Mouse (Mus musculus) heart, embryonic 13.5 days (tissue): Measurements from ENCODE around the gene Ptprk. TPM values are rescaled to one million over a fixed set of nuclear protein-coding genes. Genes with fewer than 3 reads are reported as not detected.

Source experiments
- ATAC-seq: fragments of 200-750 bp; cut with Nextera tagmentation; 2 replicates; pipeline ENCODE4 v1.8.0; 2017; ENCODE audit warnings: moderate TSS enrichment; ENCODE audit not compliant: insufficient number of reproducible peaks, low FRiP score, low TSS enrichment; ENCODE audit errors: extremely low read depth
- H3K27ac ChIP-seq: fragments of 300-500 bp; sonication (generic); replicated peaks from 2 replicates; pipeline ENCODE4 v1.5.1; 2015; ENCODE audit warnings: moderate library complexity, mild to moderate bottlenecking, inconsistent platforms
- H3K27me3 ChIP-seq: fragments of 300-500 bp; sonication (generic); replicated peaks from 2 replicates; pipeline ENCODE4 v1.6.1; 2015; ENCODE audit warnings: mild to moderate bottlenecking, inconsistent platforms
- H3K36me3 ChIP-seq: fragments of 300-500 bp; sonication (generic); 2 replicates; pipeline ENCODE4 v1.6.1; 2015; ENCODE audit warnings: mild to moderate bottlenecking, inconsistent platforms
- H3K4me1 ChIP-seq: fragments of 300-500 bp; sonication (generic); 2 replicates; pipeline ENCODE4 v1.6.1; 2015; ENCODE audit warnings: inconsistent platforms
- H3K4me2 ChIP-seq: fragments of 300-500 bp; sonication (generic); 2 replicates; pipeline ENCODE4 v1.6.1; 2015; ENCODE audit warnings: inconsistent platforms, mild to moderate bottlenecking, moderate library complexity
- H3K4me3 ChIP-seq: fragments of 300-500 bp; sonication (generic); 2 replicates; pipeline ENCODE4 v1.5.1; 2015; ENCODE audit warnings: moderate library complexity, mild to moderate bottlenecking, inconsistent platforms
- H3K9ac ChIP-seq: fragments of 300-500 bp; sonication (generic); 2 replicates; pipeline ENCODE4 v1.6.1; 2015; ENCODE audit warnings: inconsistent platforms, mild to moderate bottlenecking, moderate library complexity
- H3K9me3 ChIP-seq: fragments of 300-500 bp; sonication (generic); 2 replicates; pipeline ENCODE4 v1.6.1; 2016; ENCODE audit warnings: inconsistent platforms
- WGBS: fragments of 180-500 bp; shearing (Covaris S2); methylation state at CpG from one replicate; pipeline ENCODE4 v1.1.7; 2015; ENCODE audit warnings: mixed read lengths; 5-methylcytosine and 5-hydroxymethylcytosine counted together
- polyA plus RNA-seq: library from polyadenylated mRNA; unstranded; fragments of >200 nt; fragmentation: Nextera tagmentation; extraction: Ambion mirVana; gene quantifications from 2 replicates; pipeline ENCODE4 v1.2.1, GENCODE M21; 2015

Ptprk gene
- polyA plus RNA-seq, 1 experiment from 2014 or later: 31.3 TPM

GRCm38 (mm10) chr10:28498504-28498903 is 423.9 kb downstream of the Ptprk start:
- Histone ChIP-seq H3K36me3 (peaks cover 4% of the 10 kb centered on the region; the same call in 1 of the 2 replicates), H3K9me3 (no peaks in the 10 kb centered on the region), H3K4me3 (no peak overlapping the region), H3K4me1 (peaks cover 11% of the 10 kb centered on the region), H3K9ac (no peak overlapping the region), H3K27ac (no peak overlapping the region), H3K4me2 (no peak overlapping the region), H3K27me3 (no peaks in the 10 kb centered on the region)
- ATAC-seq: no peak
- WGBS: 81% methylated on average over 3 of the region's 3 CpGs

DNA sequence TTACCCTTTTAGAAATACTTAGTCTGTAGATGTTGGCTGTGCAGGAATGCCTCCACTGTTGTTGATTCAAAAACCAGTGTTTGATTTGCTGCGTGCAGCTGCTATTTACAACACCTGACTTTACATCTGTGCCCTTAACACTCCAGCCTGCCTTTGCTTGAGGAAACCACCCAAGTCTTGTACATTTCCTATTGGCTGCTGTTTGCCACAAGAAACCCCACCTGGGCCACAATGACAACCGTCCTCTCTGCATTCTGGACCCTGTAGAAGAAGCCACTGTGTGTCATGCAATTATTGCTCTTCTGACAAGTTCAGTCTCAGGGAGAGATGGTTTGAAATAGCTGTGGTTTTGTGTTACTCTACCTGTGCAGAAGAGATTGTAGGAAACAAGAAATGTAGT is 439.0 kb downstream of the Ptprk start:
- H3K9ac ChIP-seq: no peak overlapping the region
- H3K4me3 ChIP-seq: no peak overlapping the region
- no peaks in the 10 kb centered on the region for H3K27me3 ChIP-seq
- H3K36me3 ChIP-seq: no peaks in the 10 kb centered on the region
- H3K4me1 ChIP-seq: peaks cover 18% of the 10 kb centered on the region
- no peak overlapping the region for H3K4me2 ChIP-seq
- 79% methylated on average over 2 of the region's 2 CpGs for WGBS
- no peak overlapping the region for H3K27ac ChIP-seq
- ATAC-seq: no peak
- H3K9me3 ChIP-seq: no peaks in the 10 kb centered on the region

- H3K27ac ChIP-seq: no peak overlapping the region
- WGBS: 87% methylated on average over 5 of the region's 5 CpGs
- H3K4me2 ChIP-seq: no peak overlapping the region
- no peak for ATAC-seq
- no peaks in the 10 kb centered on the region for H3K36me3 ChIP-seq
- H3K9me3 ChIP-seq: no peaks in the 10 kb centered on the region
- no peak overlapping the region for H3K4me3 ChIP-seq
- H3K9ac ChIP-seq: no peak overlapping the region
- H3K4me1 ChIP-seq: peaks cover 19% of the 10 kb centered on the region
- no peaks in the 10 kb centered on the region for H3K27me3 ChIP-seq
Observed at GRCm38 (mm10) chr10:28516147-28516546, 441.5 kb downstream of the Ptprk start.

GRCm38 (mm10) chr10:28518297-28518696 is 443.7 kb downstream of the Ptprk start:
- WGBS: 53% methylated on average over 3 of the region's 3 CpGs
- Histone ChIP-seq H3K9me3 (no peaks in the 10 kb centered on the region), H3K4me1 (peaks cover 26% of the 10 kb centered on the region), H3K4me3 (no peak overlapping the region), H3K4me2 (no peak overlapping the region), H3K27me3 (no peaks in the 10 kb centered on the region), H3K27ac (no peak overlapping the region), H3K9ac (no peak overlapping the region), H3K36me3 (no peaks in the 10 kb centered on the region)
- ATAC-seq: no peak

GRCm38 (mm10) chr10:28519861-28520260 is 445.2 kb downstream of the Ptprk start:
- WGBS: 81% methylated on average over 1 of the region's 1 CpGs
- H3K27me3 ChIP-seq: no peaks in the 10 kb centered on the region
- ATAC-seq: no peak
- H3K9ac ChIP-seq: no peak overlapping the region
- no peaks in the 10 kb centered on the region for H3K9me3 ChIP-seq
- no peak overlapping the region for H3K4me2 ChIP-seq
- no peaks in the 10 kb centered on the region for H3K36me3 ChIP-seq
- no peak overlapping the region for H3K4me3 ChIP-seq
- H3K4me1 ChIP-seq: peaks cover 39% of the 10 kb centered on the region
- H3K27ac ChIP-seq: no peak overlapping the region

- Histone ChIP-seq H3K9me3 (no peaks in the 10 kb centered on the region), H3K9ac (no peak overlapping the region), H3K4me3 (no peak overlapping the region), H3K27ac (peak overlapping the region; percentile 85), H3K4me2 (peak overlapping the region; percentile 49), H3K27me3 (no peaks in the 10 kb centered on the region), H3K4me1 (peaks cover 26% of the 10 kb centered on the region), H3K36me3 (no peaks in the 10 kb centered on the region)
- ATAC-seq: no peak
- WGBS: 32% methylated on average over 14 of the region's 14 CpGs
Observed at GRCm38 (mm10) chr10:28523992-28524735, 449.5 kb downstream of the Ptprk start.

DNA sequence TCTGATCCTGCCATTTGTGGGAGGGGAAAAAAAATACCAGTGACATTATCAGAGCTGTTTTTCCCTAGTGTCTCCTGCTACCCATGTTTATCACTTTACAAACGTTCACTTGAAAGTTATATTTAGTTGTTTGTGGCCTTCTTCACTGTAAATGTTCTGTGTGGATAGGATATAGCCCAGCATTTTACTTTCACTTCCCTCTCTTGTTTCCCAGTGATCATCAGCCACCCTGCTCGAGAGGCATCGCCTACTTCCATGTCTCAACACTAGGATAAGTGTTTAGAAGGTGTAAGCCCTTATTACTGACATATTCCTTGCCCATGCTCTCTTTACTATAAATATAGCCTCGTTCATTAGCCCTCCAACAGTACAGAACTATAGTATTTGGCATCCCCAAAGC is 466.0 kb downstream of the Ptprk start:
- ATAC-seq: no peak
- H3K9me3 ChIP-seq: no peaks in the 10 kb centered on the region
- H3K27ac ChIP-seq: no peak overlapping the region
- H3K36me3 ChIP-seq: no peaks in the 10 kb centered on the region
- H3K27me3 ChIP-seq: no peaks in the 10 kb centered on the region
- WGBS: 42% methylated on average over 4 of the region's 4 CpGs
- no peak overlapping the region for H3K4me3 ChIP-seq
- H3K4me2 ChIP-seq: peak overlapping the region; percentile 3; the same call in 1 of the 2 replicates
- no peak overlapping the region for H3K9ac ChIP-seq
- peaks cover 7% of the 10 kb centered on the region for H3K4me1 ChIP-seq

DNA sequence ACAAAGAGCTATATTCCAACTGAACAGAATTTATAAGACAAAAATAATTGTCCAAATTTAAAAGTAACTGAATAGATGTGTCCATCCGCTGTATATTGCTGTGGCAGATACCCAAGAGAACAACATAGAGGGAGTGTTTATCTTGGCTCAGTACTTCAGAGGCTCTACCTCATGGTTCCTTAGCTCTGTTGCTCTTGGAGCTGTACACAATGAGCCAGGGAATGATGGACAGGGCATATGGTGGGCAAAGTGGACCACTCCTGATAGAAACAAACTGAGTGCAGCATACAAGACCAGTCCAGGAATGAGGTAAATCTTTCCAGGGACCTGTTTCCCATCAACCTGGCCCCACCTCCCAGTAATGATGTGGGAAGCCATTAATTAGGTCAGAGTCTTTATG is 468.1 kb downstream of the Ptprk start:
- Histone ChIP-seq H3K27ac (0 out of 2 replicates have a peak overlapping the region, but pooled peaks have one; percentile 32), H3K9ac (no peak overlapping the region), H3K4me3 (no peak overlapping the region), H3K4me2 (no peak overlapping the region), H3K36me3 (no peaks in the 10 kb centered on the region), H3K9me3 (no peaks in the 10 kb centered on the region), H3K27me3 (no peaks in the 10 kb centered on the region), H3K4me1 (peaks cover 7% of the 10 kb centered on the region)
- 61% methylated on average over 1 of the region's 1 CpGs for WGBS
- ATAC-seq: no peak

DNA sequence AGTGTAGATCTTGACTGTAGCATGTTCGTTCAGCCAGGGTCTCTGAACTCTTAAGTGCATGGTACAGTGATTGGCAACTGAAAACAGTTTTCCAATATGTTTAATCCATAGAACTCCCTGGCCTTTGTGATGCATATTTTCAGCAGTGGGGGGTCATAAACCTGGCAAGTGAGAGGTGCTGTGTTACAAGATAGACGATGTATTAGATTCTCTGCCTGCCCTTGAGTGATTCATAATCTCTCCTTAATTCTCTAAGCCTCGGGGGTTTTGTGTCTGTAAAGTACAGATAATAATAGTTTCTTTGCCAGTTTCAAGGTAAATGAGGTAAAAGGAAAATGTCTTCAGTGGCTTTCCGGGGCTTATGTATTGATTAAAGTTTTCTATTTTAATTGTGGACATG is 475.9 kb downstream of the Ptprk start:
- Histone ChIP-seq H3K27me3 (no peaks in the 10 kb centered on the region), H3K9me3 (no peaks in the 10 kb centered on the region), H3K27ac (no peak overlapping the region), H3K36me3 (no peaks in the 10 kb centered on the region), H3K9ac (no peak overlapping the region), H3K4me3 (no peak overlapping the region), H3K4me2 (no peak overlapping the region), H3K4me1 (no peaks in the 10 kb centered on the region)
- ATAC-seq: no peak
- 56% methylated on average over 4 of the region's 4 CpGs for WGBS

- WGBS: 85% methylated on average over 2 of the region's 2 CpGs
Observed at GRCm38 (mm10) chr10:28552068-28552467, 477.4 kb downstream of the Ptprk start.

GRCm38 (mm10) chr10:28564110-28564674 is 489.6 kb downstream of the Ptprk start:
- Histone ChIP-seq H3K9ac (no peak overlapping the region), H3K9me3 (no peaks in the 10 kb centered on the region), H3K4me3 (no peak overlapping the region), H3K4me1 (no peaks in the 10 kb centered on the region), H3K27ac (no peak overlapping the region), H3K27me3 (no peaks in the 10 kb centered on the region), H3K4me2 (no peak overlapping the region), H3K36me3 (peaks cover 25% of the 10 kb centered on the region)
- 82% methylated on average over 3 of the region's 3 CpGs for WGBS
- ATAC-seq: no peak

More at GRCm38 (mm10) chr10:28552068-28552467, 477.4 kb downstream of the Ptprk start:
- Histone ChIP-seq H3K4me1 (no peaks in the 10 kb centered on the region), H3K27me3 (no peaks in the 10 kb centered on the region), H3K9ac (no peak overlapping the region), H3K27ac (no peak overlapping the region), H3K9me3 (no peaks in the 10 kb centered on the region), H3K36me3 (no peaks in the 10 kb centered on the region), H3K4me2 (no peak overlapping the region), H3K4me3 (no peak overlapping the region)
- ATAC-seq: no peak

- H3K4me1 ChIP-seq: no peaks in the 10 kb centered on the region
- no peaks in the 10 kb centered on the region for H3K27me3 ChIP-seq
- H3K4me3 ChIP-seq: no peak overlapping the region
- H3K9ac ChIP-seq: no peak overlapping the region
- no peak overlapping the region for H3K27ac ChIP-seq
- H3K9me3 ChIP-seq: no peaks in the 10 kb centered on the region
- peaks cover 35% of the 10 kb centered on the region for H3K36me3 ChIP-seq
- whole genome bisulfite sequencing: 63% methylated on average over 4 of the region's 4 CpGs
- ATAC-seq: no peak
- no peak overlapping the region for H3K4me2 ChIP-seq
Observed at GRCm38 (mm10) chr10:28566378-28566777, 491.8 kb downstream of the Ptprk start.
